Mouse (Mus musculus) embryonic facial prominence, embryonic 15.5 days (tissue): ENCODE data around the gene Bfar. TPM values are rescaled to one million over a fixed set of nuclear protein-coding genes. Genes with fewer than 3 reads are reported as not detected.
"Not testable (repeated sequence)": the region's sequence is repeated elsewhere in the genome, so short reads cannot be mapped to it uniquely, and the experiment has no call there.

Source experiments
- ATAC-seq: fragments of 200-750 bp; cut with Nextera tagmentation; 2 replicates; pipeline ENCODE4 v1.8.0; 2017; ENCODE audit warnings: low read depth, moderate TSS enrichment; ENCODE audit not compliant: insufficient number of reproducible peaks, low FRiP score, low TSS enrichment
- H3K27ac ChIP-seq: fragments of 300-500 bp; sonication (generic); replicated peaks from 2 replicates; pipeline ENCODE4 v1.5.1; 2015; ENCODE audit warnings: mild to moderate bottlenecking, inconsistent platforms
- H3K27me3 ChIP-seq: fragments of 300-500 bp; sonication (generic); 2 replicates; pipeline ENCODE4 v1.6.1; 2015; ENCODE audit warnings: inconsistent platforms
- H3K36me3 ChIP-seq: fragments of 300-500 bp; sonication (generic); 2 replicates; pipeline ENCODE4 v1.6.1; 2015; ENCODE audit warnings: mild to moderate bottlenecking, inconsistent platforms
- H3K4me1 ChIP-seq: fragments of 300-500 bp; sonication (generic); 2 replicates; pipeline ENCODE4 v1.6.1; 2015; ENCODE audit warnings: inconsistent platforms
- H3K4me2 ChIP-seq: fragments of 300-500 bp; sonication (generic); replicated peaks from 2 replicates; pipeline ENCODE4 v1.6.1; 2015; ENCODE audit warnings: mild to moderate bottlenecking, inconsistent platforms
- H3K4me3 ChIP-seq: fragments of 300-500 bp; sonication (generic); replicated peaks from 2 replicates; pipeline ENCODE4 v1.5.1; 2015; ENCODE audit warnings: mild to moderate bottlenecking, inconsistent platforms
- H3K9ac ChIP-seq: fragments of 300-500 bp; sonication (generic); 2 replicates; pipeline ENCODE4 v1.6.1; 2015; ENCODE audit warnings: inconsistent platforms
- H3K9me3 ChIP-seq: fragments of 300-500 bp; sonication (generic); replicated peaks from 2 replicates; pipeline ENCODE4 v1.6.1; 2016; ENCODE audit warnings: inconsistent platforms
- WGBS: fragments of 180-500 bp; shearing (Covaris S2); methylation state at CpG from one replicate; pipeline ENCODE4 v1.1.7; 2015; 5-methylcytosine and 5-hydroxymethylcytosine counted together
- polyA plus RNA-seq: library from polyadenylated mRNA; unstranded; fragments of >200 nt; fragmentation: Nextera tagmentation; extraction: Ambion mirVana; gene quantifications from 2 replicates; pipeline ENCODE4 v1.2.1, GENCODE M21; 2015

Bfar gene
- polyA plus RNA-seq, 1 experiment from 2014 or later, result 51.4 TPM

DNA sequence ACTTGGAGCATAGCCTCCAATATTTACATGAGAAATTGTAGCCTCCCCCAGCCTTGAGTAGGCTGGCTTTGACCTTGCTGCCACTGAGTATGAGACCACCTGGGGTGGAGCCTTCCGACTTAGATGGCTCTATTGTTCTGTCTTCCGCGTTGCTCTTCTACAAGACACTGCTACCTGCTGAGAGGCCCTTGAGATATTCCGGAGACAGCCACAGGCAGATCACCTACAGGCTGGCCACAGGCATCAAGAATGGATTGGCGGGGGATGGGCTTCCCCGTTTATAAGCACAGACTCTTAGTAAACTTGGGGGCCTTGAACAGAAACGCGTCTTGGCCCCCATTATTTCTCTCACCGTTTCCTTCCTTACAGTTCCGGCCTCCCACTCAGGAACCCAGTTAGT lies 77.2 kb downstream of the Bfar start:
- not testable (repeated sequence) for ATAC-seq, H3K9ac ChIP-seq, H3K36me3 ChIP-seq, H3K27ac ChIP-seq, H3K4me3 ChIP-seq, H3K4me2 ChIP-seq, H3K4me1 ChIP-seq, H3K27me3 ChIP-seq, H3K9me3 ChIP-seq
- 18% methylated on average over 10 of the region's 10 CpGs for WGBS

DNA sequence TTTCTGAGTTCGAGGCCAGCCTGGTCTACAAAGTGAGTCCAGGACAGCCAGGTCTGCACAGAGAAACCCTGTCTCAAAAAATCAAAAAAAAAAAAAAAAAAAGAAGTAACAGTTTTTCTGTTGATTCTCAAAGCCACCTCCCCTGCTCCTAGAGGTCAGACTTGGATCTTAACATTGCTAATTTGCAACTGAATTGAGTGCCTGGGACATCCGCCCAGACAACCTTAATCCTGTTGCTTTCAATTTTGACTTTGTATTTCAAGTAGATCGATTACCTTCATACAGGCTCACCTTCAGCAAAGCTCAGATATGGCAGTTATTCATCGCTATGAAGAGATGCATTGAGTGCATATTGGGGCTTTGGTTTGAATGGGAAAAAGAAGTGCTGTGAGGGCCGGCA lies 77.6 kb downstream of the Bfar start:
- Histone ChIP-seq H3K4me2 (no peak overlapping the region), H3K4me1 (no peaks in the 10 kb centered on the region), H3K27ac (no peak overlapping the region), H3K9ac (no peak overlapping the region), H3K9me3 (no peaks in the 10 kb centered on the region), H3K27me3 (no peaks in the 10 kb centered on the region), H3K36me3 (no peaks in the 10 kb centered on the region), H3K4me3 (no peak overlapping the region)
- 47% methylated on average over 5 of the region's 5 CpGs for WGBS
- ATAC-seq, result no peak

DNA sequence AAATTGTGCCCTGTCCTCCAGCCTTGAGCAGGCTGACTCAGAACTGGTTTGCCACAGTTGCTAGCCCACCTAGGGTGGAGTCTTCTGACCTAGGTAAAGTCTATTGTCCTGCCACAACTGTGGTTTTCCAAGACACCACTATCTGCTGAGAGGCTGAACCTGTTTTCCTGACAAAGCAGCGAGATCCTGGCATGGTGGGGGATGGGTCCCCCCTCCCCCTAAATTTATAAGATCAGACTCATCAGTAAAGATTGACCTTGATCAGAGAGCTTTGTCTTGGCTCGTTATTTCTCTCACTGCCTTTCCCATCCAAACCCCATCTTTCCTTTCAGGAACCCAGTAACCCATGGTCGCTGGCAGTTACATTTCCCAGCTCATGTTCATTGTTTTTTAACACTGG lies 78.3 kb downstream of the Bfar start:
- ATAC-seq, result no peak
- no peaks in the 10 kb centered on the region for H3K27me3 ChIP-seq
- no peak overlapping the region for H3K27ac ChIP-seq
- no peak overlapping the region for H3K9ac ChIP-seq
- H3K4me2 ChIP-seq, result no peak overlapping the region
- H3K36me3 ChIP-seq, result no peaks in the 10 kb centered on the region
- WGBS, result 40% methylated on average over 3 of the region's 3 CpGs
- H3K4me3 ChIP-seq, result no peak overlapping the region
- H3K4me1 ChIP-seq, result no peaks in the 10 kb centered on the region
- H3K9me3 ChIP-seq, result no peaks in the 10 kb centered on the region

DNA sequence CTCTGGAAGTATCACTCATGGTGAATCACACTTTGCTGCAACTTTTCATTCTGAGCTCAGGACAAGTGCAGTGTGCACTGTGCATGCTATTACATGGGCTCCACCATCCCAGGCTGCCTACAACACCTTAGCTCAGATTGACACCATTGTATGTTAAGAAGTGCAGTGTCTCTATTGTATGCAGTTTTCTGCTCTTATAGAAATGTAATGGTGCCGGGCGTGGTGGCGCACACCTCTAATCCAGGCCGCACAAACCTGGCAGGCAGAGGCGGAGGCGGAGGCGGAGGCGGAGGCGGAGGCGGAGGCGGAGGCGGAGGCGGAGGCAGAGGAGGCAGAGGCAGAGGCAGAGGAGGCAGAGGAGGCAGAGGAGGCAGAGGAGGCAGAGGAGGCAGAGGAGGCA lies 79.0 kb downstream of the Bfar start:
- WGBS, result 92% methylated on average over 13 of the region's 13 CpGs
- no peak for ATAC-seq
- Histone ChIP-seq H3K9me3 (no peaks in the 10 kb centered on the region), H3K4me3 (no peak overlapping the region), H3K9ac (no peak overlapping the region), H3K27ac (no peak overlapping the region), H3K36me3 (no peaks in the 10 kb centered on the region), H3K4me1 (no peaks in the 10 kb centered on the region), H3K4me2 (no peak overlapping the region), H3K27me3 (no peaks in the 10 kb centered on the region)

Other genes starting within 250 kb of the Bfar start
- 41.4 and 42.5 TPM in 2 replicates for gene Parn, start 3.7 kb upstream of the Bfar start, polyA plus RNA-seq
- 3.8 and 4.4 TPM in 2 replicates for gene 3110001I22Rik, start 71 bp downstream of the Bfar start, polyA plus RNA-seq
- gene Pla2g10, start 59.1 kb downstream of the Bfar start, polyA plus RNA-seq, result 0.28 TPM in 1 of 2 replicates, not detected in the other
- gene Rrn3, start 108.8 kb downstream of the Bfar start, polyA plus RNA-seq, result 59.5 and 59.6 TPM in 2 replicates
- gene Ntan1, start 147.0 kb downstream of the Bfar start, polyA plus RNA-seq, result 187 and 201 TPM in 2 replicates
- gene Pdxdc1, start 231.3 kb downstream of the Bfar start, polyA plus RNA-seq, result 97.3 and 103 TPM in 2 replicates
- 5.7 and 6.4 TPM in 2 replicates for gene Mpv17l, start 231.3 kb downstream of the Bfar start, polyA plus RNA-seq